Mouse (Mus musculus) frontal cortex, postnatal 14 days (tissue): ENCODE results near the gene Anapc11.
"Not testable (repeated sequence)": the region's sequence is repeated elsewhere in the genome, so short reads cannot be mapped to it uniquely, and the experiment has no call there.

Experiments
- DNase-seq, 2 experiments: peaks; one replicate each; pipeline ENCODE4 v3.0.0; 2022; ENCODE audit warnings: low spot score in 2 of 2

The Anapc11 gene

DNA sequence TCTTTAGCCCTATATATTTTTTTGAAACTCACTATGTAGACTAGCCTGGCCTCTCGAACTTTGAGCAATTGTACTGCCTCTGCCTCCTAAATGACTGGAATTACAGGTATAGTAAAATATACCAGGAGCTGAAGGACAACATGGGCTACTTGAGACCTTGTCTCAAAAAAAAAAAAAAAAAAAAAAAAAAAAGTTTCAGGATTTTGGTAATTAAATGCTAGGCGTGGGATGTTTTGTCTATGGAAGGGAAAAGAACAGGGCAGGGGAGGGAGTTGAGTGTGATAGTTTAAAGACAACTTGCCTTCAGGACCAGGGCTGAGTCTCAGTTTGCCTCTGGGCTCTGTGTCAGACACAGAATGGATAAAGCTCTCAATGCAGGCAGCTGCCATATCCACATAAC is 23.2 kb upstream of the Anapc11 start:
- no peak for DNase-seq

DNA sequence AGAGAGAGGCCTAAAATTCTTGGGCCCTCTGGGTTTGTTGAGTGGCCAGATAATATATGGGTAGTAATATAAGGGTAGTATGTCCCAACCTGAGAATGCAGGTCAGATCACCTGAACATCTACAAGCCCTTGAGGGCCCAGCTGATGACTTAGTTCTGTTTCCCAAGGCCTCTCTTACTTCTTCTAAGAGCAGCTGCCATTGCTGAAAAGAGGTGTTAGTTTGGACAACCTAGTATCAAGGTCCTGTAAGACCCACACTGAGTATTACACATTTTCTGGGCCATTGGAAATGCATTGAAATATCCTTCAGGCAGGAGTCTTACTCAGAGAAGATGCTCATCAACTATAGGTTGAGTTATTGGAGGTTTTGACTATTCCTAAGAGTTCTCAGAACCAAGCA is 22.3 kb upstream of the Anapc11 start:
- no peak for DNase-seq

DNA sequence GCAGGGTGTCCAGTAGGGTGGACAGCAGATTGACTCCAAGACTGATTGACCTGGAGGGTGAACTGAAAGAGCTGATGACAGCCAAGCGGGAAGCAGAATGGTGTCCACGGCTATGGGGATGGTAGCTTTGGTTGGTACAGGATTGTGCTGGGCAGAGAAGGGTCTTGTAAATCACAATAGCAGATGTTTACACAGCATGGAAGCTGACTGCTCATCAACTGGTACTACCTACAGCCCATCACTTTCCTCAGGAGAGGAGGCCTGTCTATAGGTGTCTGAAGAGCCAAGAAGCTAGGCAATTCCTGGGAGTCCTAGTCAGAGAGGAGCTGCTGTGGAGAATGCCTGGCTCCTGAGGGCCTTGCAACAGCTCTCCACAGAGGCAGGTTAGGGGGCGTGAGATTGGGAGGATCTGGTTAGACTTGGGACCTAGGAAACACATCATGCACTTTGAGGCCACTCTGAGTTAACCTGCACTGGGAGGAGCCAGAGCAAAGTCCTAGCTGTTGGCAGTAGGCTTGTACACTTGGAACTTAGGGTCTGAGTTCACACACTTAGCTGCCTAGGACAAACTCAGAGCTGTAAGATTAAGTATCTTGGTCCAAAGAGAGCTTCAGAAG is 21.7 kb upstream of the Anapc11 start:
- no peak for DNase-seq

GRCm38 (mm10) chr11:120577211-120578023 is 20.8 kb upstream of the Anapc11 start:
- DNase-seq: no peak

GRCm38 (mm10) chr11:120578024-120578693 is 20.1 kb upstream of the Anapc11 start:
- DNase-seq: no peak

DNA sequence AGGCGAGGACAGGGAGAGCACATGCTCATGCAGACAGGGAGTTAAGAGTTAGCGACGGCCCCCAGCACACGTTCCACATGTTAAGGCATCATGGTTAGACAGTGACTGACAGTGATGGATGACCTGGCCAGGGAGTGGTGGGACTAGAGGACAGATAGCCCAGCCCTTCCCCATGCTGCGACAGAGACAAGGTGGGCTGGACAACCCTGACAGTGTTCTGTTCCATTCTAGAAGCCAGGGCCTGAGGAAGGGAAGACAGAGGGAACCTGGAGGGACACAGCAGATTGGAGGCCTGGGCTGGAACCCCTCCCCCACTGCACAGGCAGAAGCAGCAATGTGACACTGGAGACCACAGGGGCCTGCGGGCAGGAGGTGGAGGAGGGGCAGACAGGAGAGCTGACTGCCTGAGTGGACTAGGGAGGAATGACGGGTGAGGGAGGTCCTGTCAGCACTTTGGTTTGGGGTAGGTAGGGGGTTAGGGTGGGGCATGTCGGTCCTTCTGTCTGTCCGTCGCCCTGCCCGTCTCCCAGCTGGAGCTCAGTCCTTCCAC is 19.5 kb upstream of the Anapc11 start:
- no peak for DNase-seq

GRCm38 (mm10) chr11:120579316-120580107 is 18.7 kb upstream of the Anapc11 start:
- DNase-seq: peak; percentile 43 to 65

- DNase-seq: no peak
Observed at GRCm38 (mm10) chr11:120580190-120580589, 18.0 kb upstream of the Anapc11 start.

- no peak for DNase-seq
Observed at GRCm38 (mm10) chr11:120580871-120581331, 17.3 kb upstream of the Anapc11 start.

DNA sequence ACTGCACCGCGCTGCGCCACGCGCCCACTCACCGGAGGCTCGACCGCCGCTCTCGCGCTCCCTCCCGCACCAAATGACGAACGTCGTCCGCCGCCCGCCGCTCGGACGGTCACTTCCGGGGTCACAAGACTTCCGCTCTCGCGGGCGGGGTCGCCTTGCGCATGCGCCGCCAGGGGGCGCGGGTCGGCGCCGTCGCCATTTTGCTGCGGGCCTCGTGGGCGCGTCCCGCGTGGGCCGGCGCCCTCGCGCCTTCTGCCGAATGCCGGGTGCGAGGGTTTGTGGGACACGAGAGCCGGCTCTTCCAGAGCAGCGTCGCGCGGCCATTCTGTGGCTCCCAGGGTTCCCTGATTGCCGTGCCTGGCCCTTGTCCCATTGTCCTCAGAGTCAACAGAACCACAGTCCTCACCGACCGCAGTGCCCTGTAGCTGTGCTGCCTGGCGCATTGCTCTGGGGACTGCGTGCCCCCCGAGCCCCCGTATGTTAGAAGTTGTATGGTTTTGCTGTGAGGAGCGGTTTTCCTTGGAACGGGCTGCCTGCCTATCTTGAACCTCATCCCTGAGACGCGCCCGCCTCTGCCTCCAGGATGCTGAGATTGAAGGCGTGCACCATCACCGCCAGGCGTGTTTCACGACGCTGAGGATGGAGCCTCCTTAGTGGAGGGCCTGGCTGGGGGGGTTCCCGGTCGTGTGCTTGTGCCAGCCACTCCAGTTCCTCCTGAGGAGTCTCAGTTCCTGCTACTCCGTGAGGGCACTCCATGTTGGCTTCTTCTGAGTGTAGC is 16.5 kb upstream of the Anapc11 start, which contains the start of gene Arhgdia:
Gene Arhgdia (minus strand): TSS at position 135 of the 778 bp plus-strand sequence.
- peak; percentile 82 to 87 for DNase-seq

DNA sequence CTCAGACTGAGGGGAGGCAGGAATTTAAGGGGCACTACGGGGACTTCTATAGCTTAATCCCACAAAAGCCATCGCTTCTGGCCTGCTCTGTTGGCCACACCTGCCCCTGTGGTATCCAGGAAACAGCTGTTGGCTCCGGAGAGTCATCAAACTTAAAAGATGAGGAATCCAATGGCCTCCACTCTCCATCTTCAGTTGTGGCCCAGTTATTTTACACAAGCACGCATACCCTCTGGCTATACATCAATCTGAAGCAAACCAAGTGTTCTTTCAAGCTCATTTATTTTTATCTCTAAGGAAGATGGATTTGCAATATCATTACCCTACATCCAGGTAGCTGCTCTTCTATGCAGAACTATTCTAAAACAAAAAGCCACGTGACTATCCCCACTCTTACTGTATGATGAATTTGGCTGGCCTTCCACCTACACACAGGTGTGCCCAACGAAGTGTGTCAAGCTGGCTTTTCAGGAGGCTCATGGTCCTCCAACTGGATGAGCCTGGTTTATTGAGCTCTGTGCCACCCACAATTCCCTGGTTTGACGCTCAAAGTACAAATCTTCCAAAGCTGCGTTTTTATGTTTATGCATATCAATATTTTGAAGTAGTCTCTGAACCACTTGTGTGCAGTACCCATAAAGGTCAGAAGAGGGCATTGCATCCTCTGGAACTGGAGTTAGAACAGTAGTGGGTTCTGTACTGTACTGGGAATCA is 15.8 kb upstream of the Anapc11 start:
- DNase-seq: no peak

DNA sequence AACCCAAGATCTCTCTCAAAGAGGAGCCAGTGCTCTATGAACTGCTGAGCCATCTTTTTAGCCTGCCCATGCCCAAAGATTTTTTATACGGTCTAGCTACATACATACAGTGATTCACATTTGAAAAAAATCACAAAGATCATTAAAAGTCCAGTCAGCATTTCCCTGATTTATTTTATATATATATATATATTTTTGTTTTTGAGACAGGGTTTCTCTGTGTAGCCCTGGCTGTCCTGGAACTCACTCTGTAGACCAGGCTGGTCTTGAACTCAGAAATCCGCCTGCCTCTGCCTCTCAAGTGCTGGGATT is 15.3 kb upstream of the Anapc11 start:
- not testable (repeated sequence) for DNase-seq

- no peak for DNase-seq
Observed at GRCm38 (mm10) chr11:120583937-120584336, 14.3 kb upstream of the Anapc11 start.

DNA sequence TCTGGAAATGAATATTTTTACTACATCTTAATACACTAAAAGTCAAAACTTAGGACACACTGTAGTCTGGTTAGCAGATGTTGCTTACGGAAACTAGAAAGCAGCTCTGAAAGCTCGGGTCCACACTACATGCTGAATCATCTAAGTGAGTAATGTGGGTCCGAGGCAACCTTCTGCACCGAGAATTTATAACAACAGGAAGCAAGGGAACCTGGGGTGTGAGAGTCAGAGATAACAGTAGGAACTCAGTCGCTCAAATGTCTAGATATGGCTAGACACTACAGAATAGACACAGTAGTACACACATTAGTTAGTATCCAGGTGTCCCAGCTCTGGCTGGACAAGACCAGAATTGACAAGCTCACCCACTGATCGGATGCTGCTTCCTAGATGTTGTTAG is 9.7 kb upstream of the Anapc11 start:
- no peak for DNase-seq

GRCm38 (mm10) chr11:120597240-120598235 is 683 bp upstream of the Anapc11 start:
- no peak for DNase-seq

GRCm38 (mm10) chr11:120598990-120599549 is 849 bp downstream of the Anapc11 start:
- DNase-seq: no peak

DNA sequence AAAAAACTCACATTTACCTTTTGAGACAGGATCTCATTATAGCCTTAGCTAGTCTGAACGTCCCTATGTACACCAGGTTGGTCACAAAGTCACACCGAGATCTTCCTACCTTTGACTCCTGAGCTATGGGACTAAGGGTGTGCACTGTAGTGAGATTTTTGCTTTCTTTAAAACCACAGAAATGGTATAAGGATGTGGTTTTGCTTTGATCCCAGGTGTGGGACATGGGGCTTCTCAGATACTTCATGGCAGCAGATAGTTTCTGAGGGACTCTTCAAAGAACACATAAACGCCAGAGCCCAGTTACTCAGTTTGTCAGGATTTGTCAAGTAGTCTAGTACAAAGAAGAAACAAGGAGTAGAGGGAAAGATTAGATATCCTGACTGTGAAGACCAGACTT is 2.5 kb downstream of the Anapc11 start:
- DNase-seq: no peak

DNA sequence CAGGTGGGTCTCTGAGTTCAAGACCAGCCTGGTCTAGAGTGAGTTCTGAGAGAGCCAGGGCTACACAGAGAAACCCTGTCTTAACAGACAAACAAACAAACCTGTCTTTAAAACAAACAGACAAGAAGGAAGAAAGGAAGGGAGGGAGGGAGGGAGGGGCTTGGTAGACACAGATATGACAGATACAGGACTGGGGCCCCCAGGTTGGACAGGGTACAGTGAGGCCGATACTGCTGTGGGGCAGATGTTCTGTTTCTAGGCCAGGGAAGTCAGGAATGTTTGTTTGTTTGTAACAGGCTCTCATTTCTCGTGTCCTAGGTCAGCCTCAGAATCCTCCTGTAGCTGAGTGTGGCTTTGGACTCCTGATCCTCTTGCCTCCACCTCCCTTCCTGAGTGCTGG is 5.3 kb downstream of the Anapc11 start:
- DNase-seq: no peak

- no peak for DNase-seq
Observed at GRCm38 (mm10) chr11:120605667-120606066, 7.4 kb downstream of the Anapc11 start.
